Mouse (Mus musculus) brain, embryonic 14.5 days (tissue): ENCODE data around the gene Gbgt1. TPM values are rescaled to one million over a fixed set of nuclear protein-coding genes. Genes with fewer than 3 reads are reported as not detected.
A peak's percentile ranks its signal among the peaks of the same experiment; 100 is the strongest.
"Not testable (repeated sequence)": the region's sequence is repeated elsewhere in the genome, so short reads cannot be mapped to it uniquely, and the experiment has no call there.

ENCODE experiments used
- DNase-seq: peaks from one replicate; pipeline ENCODE4 v3.0.0-alpha.2; 2011; ENCODE audit warnings: low read depth
- CTCF ChIP-seq: fragments of 200-500 bp; IDR thresholded peaks from 2 replicates; pipeline ENCODE4 v1.5.1; 2012; ENCODE audit warnings: inconsistent platforms, mild to moderate bottlenecking, moderate library complexity, borderline replicate concordance; ENCODE audit not compliant: insufficient read depth, insufficient read length; ENCODE audit errors: extremely low read depth
- POLR2A ChIP-seq: fragments of 200-500 bp; IDR thresholded peaks from 2 replicates; pipeline ENCODE4 v1.6.1; 2012; ENCODE audit warnings: mild to moderate bottlenecking, inconsistent platforms, borderline replicate concordance; ENCODE audit not compliant: poor library complexity, insufficient read depth, insufficient read length, severe bottlenecking; ENCODE audit errors: extremely low read depth
- polyA plus RNA-seq: library from polyadenylated mRNA; depleted of rRNA; stranded (reverse); fragments of >200 nt; gene quantifications from 2 replicates; pipeline ENCODE4 v1.2.3, GENCODE M21; 2012

Gene Gbgt1
- polyA plus RNA-seq, 1 experiment = 1.8 TPM

DNA sequence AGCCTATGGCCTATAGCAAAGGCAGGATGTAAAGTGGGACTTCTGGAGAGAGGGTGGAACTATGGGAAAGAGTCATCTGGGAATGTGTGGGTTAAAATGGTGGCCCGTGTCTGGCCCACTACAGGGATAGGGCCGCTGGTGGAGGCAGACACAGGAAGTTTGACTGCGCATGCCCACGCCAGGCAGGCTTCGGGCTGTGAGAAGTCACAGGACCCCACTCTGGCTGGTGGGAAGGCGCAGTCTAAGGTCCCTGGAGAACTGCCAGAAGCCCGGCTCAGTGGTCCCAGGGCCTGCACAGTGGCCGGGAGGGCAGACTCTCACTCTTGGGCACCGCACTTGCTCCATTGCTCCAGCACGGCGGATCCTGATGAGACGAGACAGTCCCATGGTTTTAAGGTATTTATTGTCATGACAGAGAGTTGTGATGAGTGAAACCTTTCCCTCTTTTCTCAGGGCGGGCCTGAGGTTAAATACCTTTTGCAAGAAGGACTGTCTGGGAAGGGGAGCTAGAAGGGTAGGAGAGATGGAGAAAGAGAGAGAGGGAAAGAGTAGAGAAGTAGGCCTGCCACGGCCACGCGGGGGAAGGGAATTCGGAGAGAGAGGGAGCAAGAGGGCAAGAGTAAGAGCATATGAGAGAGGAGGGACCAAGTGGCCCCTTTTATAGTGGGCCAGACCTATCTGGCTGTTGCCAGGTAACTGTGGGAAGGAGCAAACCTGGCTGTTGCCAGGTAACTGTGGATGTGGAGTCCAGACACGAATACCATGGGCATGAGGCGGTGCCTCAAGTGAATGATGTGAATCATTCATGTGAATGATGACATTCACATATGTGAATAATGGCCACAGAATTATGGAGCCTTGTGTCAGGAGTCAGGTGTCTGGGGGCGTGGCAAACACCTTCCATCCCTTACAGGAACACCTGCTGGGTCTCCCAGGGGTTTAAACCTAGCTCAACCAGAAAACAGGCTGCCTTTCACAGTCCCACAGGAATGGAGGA lies 17.2 kb upstream of the Gbgt1 start:
- no peak for TF ChIP-seq POLR2A
- TF ChIP-seq CTCF = no peak
- no peak for DNase-seq

DNA sequence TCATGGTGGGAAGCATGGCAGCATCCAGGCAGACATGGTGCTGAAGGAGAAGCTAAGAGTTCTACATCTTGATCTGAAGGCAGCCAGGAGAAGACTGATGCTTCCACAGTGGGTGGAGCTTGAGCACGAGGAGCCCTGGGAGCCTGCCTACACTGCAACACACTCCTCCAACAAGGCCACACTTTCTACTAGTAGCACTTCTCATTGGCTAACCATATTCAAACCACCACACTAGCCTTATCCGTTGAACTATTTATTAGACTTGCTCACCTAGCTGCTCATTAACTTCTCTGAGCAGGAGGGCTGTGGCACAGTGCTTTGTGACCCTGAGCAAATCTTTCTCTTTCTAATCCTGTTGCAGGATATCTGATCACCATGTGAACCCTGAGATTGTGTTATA lies 12.8 kb upstream of the Gbgt1 start:
- no peak for TF ChIP-seq POLR2A
- TF ChIP-seq CTCF = no peak
- no peak for DNase-seq

- no peak for TF ChIP-seq POLR2A
- TF ChIP-seq CTCF = no peak
- no peak for DNase-seq
These were observed 2.2 kb upstream of the Gbgt1 start for GRCm38 (mm10) chr2:28494521-28494920.

GRCm38 (mm10) chr2:28495207-28495756 lies 1.4 kb upstream of the Gbgt1 start:
- no peak for DNase-seq
- TF ChIP-seq POLR2A = no peak
- TF ChIP-seq CTCF = peak; percentile 8; the same call in 1 of the 2 replicates

DNA sequence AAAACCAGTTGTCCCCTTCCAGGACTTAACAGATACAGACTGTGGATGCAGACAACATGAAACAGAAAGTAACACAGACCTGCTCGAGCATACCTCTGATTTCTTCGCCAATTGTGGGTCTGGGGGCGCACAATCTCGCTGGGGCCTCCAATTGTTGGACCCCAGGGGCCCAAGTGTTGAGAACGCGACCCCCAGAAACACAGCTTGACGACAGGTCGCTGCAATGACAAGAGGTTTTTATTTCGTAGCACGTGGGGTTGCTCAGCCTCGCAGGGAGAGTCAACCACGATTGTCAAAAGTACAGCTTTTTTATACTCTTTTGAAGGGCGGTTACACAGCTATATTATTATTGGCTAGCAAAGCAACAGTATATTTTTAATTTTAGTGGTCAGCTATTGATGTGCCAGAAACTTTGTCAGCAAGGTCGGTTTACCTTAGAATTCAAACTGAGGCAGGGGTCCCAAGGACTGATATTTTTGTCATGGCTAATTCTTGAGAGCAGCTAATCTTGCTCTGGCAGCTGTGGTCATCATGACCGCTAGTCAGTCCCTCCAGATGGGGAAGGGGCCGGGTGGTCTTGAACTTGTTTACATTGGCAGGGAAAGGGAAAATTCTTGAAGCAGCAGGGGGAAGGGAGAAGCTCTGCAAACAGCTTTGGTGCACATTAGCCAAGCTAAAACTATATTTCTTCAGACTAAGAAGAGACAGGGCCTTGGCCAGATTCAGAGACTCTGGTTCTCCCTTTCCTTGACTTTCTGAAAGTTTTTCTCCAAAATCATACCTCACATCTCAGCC lies 693 bp upstream of the Gbgt1 start:
- TF ChIP-seq POLR2A = no peak
- DNase-seq = no peak

DNA sequence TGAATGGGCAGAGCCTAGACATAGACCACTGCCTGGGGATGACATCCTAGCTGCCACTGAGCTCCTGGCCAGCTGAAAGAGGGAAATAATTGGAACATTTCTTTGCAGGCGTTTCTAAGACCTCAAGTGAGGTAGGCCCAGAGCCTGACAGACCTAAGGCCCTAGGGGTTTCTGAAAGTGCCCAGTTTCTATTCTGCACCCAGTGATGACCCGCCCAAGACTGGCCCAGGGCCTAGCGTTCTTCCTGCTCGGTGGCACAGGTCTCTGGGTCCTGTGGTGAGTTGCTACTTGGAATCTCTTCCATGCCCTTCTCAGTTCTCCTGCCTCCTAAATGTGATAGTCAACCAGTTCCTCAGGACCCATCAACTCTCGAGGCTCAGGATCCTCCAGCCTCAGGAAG lies 870 bp downstream of the Gbgt1 start:
- no peak for TF ChIP-seq POLR2A
- TF ChIP-seq CTCF = no peak

DNA sequence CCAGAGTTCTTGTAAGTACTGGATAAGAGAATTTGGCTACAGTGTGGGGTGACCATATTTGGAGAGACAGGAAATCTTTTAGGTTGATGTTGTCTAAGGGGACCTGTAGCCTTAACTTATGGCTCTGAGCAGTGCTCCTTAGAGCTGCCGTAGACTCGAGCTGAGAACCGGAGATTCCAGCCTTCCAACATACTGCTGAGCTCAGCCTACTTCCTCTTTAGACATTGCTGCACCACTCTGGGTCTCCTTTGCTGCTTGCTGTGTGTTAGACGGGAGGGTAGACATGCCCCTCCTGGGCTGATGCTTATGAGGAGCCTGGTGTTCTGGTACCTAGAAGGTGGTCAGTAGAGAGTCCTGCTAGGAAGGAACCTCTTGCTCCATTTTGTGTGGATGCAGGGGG lies 1.7 kb downstream of the Gbgt1 start:
- DNase-seq = no peak
- TF ChIP-seq CTCF (no peak), POLR2A (no peak)

More for the DNA sequence above, 870 bp downstream of the Gbgt1 start:
- no peak for DNase-seq

GRCm38 (mm10) chr2:28502987-28503386 lies 6.3 kb downstream of the Gbgt1 start:
- no peak for DNase-seq
- TF ChIP-seq CTCF = no peak
- no peak for TF ChIP-seq POLR2A

GRCm38 (mm10) chr2:28504676-28505075 lies 8.0 kb downstream of the Gbgt1 start:
- no peak for TF ChIP-seq POLR2A
- no peak for DNase-seq

- DNase-seq = no peak
These were observed 9.1 kb downstream of the Gbgt1 start, which contains the start of gene Gm10134 for GRCm38 (mm10) chr2:28505795-28506194. TSS of gene Gm10134 (plus strand) at chr2:28506095.

GRCm38 (mm10) chr2:28506291-28506690 lies 9.6 kb downstream of the Gbgt1 start:
- DNase-seq = no peak
- TF ChIP-seq POLR2A (no peak), CTCF (no peak)

More at GRCm38 (mm10) chr2:28505795-28506194, 9.1 kb downstream of the Gbgt1 start, which contains the start of gene Gm10134:
- TF ChIP-seq CTCF = no peak
- TF ChIP-seq POLR2A = no peak

GRCm38 (mm10) chr2:28511600-28511999 lies 14.9 kb downstream of the Gbgt1 start:
- not testable (repeated sequence) for DNase-seq

GRCm38 (mm10) chr2:28512798-28513401 lies 16.2 kb downstream of the Gbgt1 start, which contains the start of gene Ralgds:
TSS of gene Ralgds (plus strand) at chr2:28513125.
- DNase-seq = peak; percentile 74
- 0 out of 2 replicates have a peak, but pooled peaks have one; percentile 24 for TF ChIP-seq CTCF
- peak; percentile 56 for TF ChIP-seq POLR2A
